Mouse (Mus musculus) C2C12 (cell line): ENCODE measurements at regions not wholly inside any gene's neighbourhood (a gene's known extent, or its start where the extent isn't known, plus 50 kb on each side); places are given as distances from the start of the nearest gene placed in this dataset.

Experiments
- CTCF ChIP-seq: IDR thresholded peaks from one replicate; pipeline ENCODE4 v1.5.1; 2011; ENCODE audit not compliant: control insufficient read depth, insufficient read depth, insufficient read length
- MAX ChIP-seq: IDR thresholded peaks from one replicate; pipeline ENCODE4 v1.6.1; 2011; ENCODE audit warnings: mild to moderate bottlenecking, control low read depth
- MYOD1 ChIP-seq: IDR thresholded peaks from one replicate; pipeline ENCODE4 v1.6.1; 2011; ENCODE audit warnings: low read depth; ENCODE audit not compliant: control insufficient read depth, insufficient read length
- MYOG ChIP-seq: IDR thresholded peaks from one replicate; pipeline ENCODE4 v1.6.1; 2011; ENCODE audit not compliant: control insufficient read depth, insufficient read length; ENCODE audit errors: extremely low read depth
- USF1 ChIP-seq: IDR thresholded peaks from one replicate; pipeline ENCODE4 v1.6.1; 2011; ENCODE audit warnings: low read depth, mild to moderate bottlenecking, control low read depth, moderate library complexity

GRCm38 (mm10) chr10:66909905-66910681, 185.8 kb upstream of the Jmjd1c start:
- no peak for TF ChIP-seq CTCF
- TF ChIP-seq USF1: no peak
- no peak for TF ChIP-seq MYOD1
- no peak for TF ChIP-seq MAX
- no peak for TF ChIP-seq MYOG
